Mouse (Mus musculus) embryonic facial prominence, embryonic 15.5 days (tissue): ENCODE data around the gene H1f0. TPM values are rescaled to one million over a fixed set of nuclear protein-coding genes. Genes with fewer than 3 reads are reported as not detected.

Source experiments
- ATAC-seq: fragments of 200-750 bp; cut with Nextera tagmentation; 2 replicates; pipeline ENCODE4 v1.8.0; 2017; ENCODE audit warnings: low read depth, moderate TSS enrichment; ENCODE audit not compliant: insufficient number of reproducible peaks, low FRiP score, low TSS enrichment
- H3K27ac ChIP-seq: fragments of 300-500 bp; sonication (generic); replicated peaks from 2 replicates; pipeline ENCODE4 v1.5.1; 2015; ENCODE audit warnings: mild to moderate bottlenecking, inconsistent platforms
- H3K27me3 ChIP-seq: fragments of 300-500 bp; sonication (generic); 2 replicates; pipeline ENCODE4 v1.6.1; 2015; ENCODE audit warnings: inconsistent platforms
- H3K36me3 ChIP-seq: fragments of 300-500 bp; sonication (generic); 2 replicates; pipeline ENCODE4 v1.6.1; 2015; ENCODE audit warnings: mild to moderate bottlenecking, inconsistent platforms
- H3K4me1 ChIP-seq: fragments of 300-500 bp; sonication (generic); 2 replicates; pipeline ENCODE4 v1.6.1; 2015; ENCODE audit warnings: inconsistent platforms
- H3K4me2 ChIP-seq: fragments of 300-500 bp; sonication (generic); replicated peaks from 2 replicates; pipeline ENCODE4 v1.6.1; 2015; ENCODE audit warnings: mild to moderate bottlenecking, inconsistent platforms
- H3K4me3 ChIP-seq: fragments of 300-500 bp; sonication (generic); replicated peaks from 2 replicates; pipeline ENCODE4 v1.5.1; 2015; ENCODE audit warnings: mild to moderate bottlenecking, inconsistent platforms
- H3K9ac ChIP-seq: fragments of 300-500 bp; sonication (generic); 2 replicates; pipeline ENCODE4 v1.6.1; 2015; ENCODE audit warnings: inconsistent platforms
- H3K9me3 ChIP-seq: fragments of 300-500 bp; sonication (generic); replicated peaks from 2 replicates; pipeline ENCODE4 v1.6.1; 2016; ENCODE audit warnings: inconsistent platforms
- WGBS: fragments of 180-500 bp; shearing (Covaris S2); methylation state at CpG from one replicate; pipeline ENCODE4 v1.1.7; 2015; 5-methylcytosine and 5-hydroxymethylcytosine counted together
- polyA plus RNA-seq: library from polyadenylated mRNA; unstranded; fragments of >200 nt; fragmentation: Nextera tagmentation; extraction: Ambion mirVana; gene quantifications from 2 replicates; pipeline ENCODE4 v1.2.1, GENCODE M21; 2015

The H1f0 gene
- 553 and 582 TPM in 2 replicates for polyA plus RNA-seq

- peak; percentile 82 for ATAC-seq
- peak within 1 kb of the TSS; percentile 97 for H3K27ac ChIP-seq
- H3K9me3 ChIP-seq = no peaks in the 10 kb centered on the region
- H3K4me1 ChIP-seq = peaks cover 32% of the 10 kb centered on the region
- peak within 1 kb of the TSS; percentile 81 for H3K4me3 ChIP-seq
- WGBS = under 1% methylated on average over 56 of the region's 58 CpGs
- H3K27me3 ChIP-seq = no peaks in the 10 kb centered on the region
- peak within 1 kb of the TSS; percentile 91 for H3K9ac ChIP-seq
- H3K36me3 ChIP-seq = no peaks in the 10 kb centered on the region
- H3K4me2 ChIP-seq = peak within 1 kb of the TSS; percentile 97
These were observed at the start of gene H1f0 for GRCm38 (mm10) chr15:79028237-79028738. H1f0 (plus strand) TSS chr15:79028450.

- ATAC-seq = peak; percentile 20; the same call in 1 of the 2 replicates
- peak overlapping the region; percentile 68 for H3K27ac ChIP-seq
- no peaks in the 10 kb centered on the region for H3K36me3 ChIP-seq
- H3K27me3 ChIP-seq = no peaks in the 10 kb centered on the region
- no peak overlapping the region for H3K4me3 ChIP-seq
- H3K4me1 ChIP-seq = peaks cover 23% of the 10 kb centered on the region
- 5% methylated on average over 4 of the region's 4 CpGs for whole genome bisulfite sequencing
- no peak overlapping the region for H3K4me2 ChIP-seq
- no peak overlapping the region for H3K9ac ChIP-seq
- no peaks in the 10 kb centered on the region for H3K9me3 ChIP-seq
These were observed 49.4 kb upstream of the H1f0 start for GRCm38 (mm10) chr15:78978875-78979274.

GRCm38 (mm10) chr15:78980084-78980483 is 48.2 kb upstream of the H1f0 start:
- H3K9me3 ChIP-seq = no peaks in the 10 kb centered on the region
- H3K36me3 ChIP-seq = no peaks in the 10 kb centered on the region
- H3K27me3 ChIP-seq = no peaks in the 10 kb centered on the region
- ATAC-seq = no peak
- no peak overlapping the region for H3K9ac ChIP-seq
- no peak overlapping the region for H3K4me2 ChIP-seq
- H3K27ac ChIP-seq = no peak overlapping the region
- no peak overlapping the region for H3K4me3 ChIP-seq
- peaks cover 35% of the 10 kb centered on the region for H3K4me1 ChIP-seq
- WGBS = 85% methylated on average over 4 of the region's 4 CpGs

- Histone ChIP-seq H3K27me3 (no peaks in the 10 kb centered on the region), H3K4me3 (peak overlapping the region; percentile 95), H3K9ac (peak overlapping the region; percentile 89), H3K4me2 (peak overlapping the region; percentile 90), H3K9me3 (no peaks in the 10 kb centered on the region), H3K27ac (peak overlapping the region; percentile 95), H3K4me1 (peaks cover 63% of the 10 kb centered on the region), H3K36me3 (peaks cover 2% of the 10 kb centered on the region; the same call in 1 of the 2 replicates)
- under 1% methylated on average over 53 of the region's 67 CpGs for WGBS
- ATAC-seq = peak; percentile 87
These were observed 45.4 kb upstream of the H1f0 start for GRCm38 (mm10) chr15:78982658-78983435.

DNA sequence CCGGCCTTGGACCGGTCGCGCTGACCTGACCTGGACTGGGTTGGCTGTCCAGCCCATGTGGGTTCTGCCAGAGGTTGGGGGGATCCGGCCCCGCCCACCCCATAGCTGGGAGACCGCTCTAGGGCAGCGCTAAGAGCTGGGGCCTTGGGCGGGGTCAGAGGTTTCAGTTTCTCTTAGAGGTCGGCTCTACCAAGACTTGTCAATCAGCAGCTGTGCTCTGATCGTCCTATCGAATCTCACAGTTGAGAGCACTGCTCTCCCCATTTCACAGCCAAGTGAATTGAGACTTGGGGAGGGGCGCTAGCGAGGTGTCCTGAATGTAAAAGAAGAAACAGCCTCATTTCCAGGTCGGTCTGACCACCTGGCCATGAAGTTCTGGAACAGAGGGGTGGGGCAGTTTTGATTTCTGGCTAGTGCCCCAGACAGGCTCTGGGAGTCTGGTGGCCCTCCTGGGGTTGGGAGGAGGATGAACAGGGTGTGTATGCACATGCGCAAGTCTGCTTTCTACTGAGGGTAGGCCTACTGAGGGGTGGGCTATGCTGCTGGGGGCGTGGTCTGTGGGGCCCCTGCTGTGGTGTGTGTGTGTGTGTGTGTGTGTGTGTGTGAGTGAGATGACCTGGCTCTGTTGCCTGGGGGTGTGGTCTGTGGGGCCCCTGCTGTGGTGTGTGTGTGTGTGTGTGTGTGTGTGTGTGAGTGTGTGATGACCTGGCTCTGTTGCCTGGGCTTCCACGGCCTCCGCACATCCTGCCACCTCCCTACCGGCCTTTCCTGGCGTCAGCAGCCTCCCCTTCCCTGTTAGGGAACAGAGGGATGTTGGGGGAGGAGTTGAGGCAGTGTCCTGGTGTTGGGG is 44.6 kb upstream of the H1f0 start:
- Histone ChIP-seq H3K9ac (peak overlapping the region; percentile 89), H3K4me3 (peak overlapping the region; percentile 95), H3K27ac (peak overlapping the region; percentile 95), H3K36me3 (peaks cover 5% of the 10 kb centered on the region; the same call in 1 of the 2 replicates), H3K9me3 (no peaks in the 10 kb centered on the region), H3K27me3 (no peaks in the 10 kb centered on the region), H3K4me1 (peaks cover 66% of the 10 kb centered on the region), H3K4me2 (peak overlapping the region; percentile 90)
- ATAC-seq = peak; percentile 65
- 2% methylated on average over 21 of the region's 21 CpGs for WGBS

DNA sequence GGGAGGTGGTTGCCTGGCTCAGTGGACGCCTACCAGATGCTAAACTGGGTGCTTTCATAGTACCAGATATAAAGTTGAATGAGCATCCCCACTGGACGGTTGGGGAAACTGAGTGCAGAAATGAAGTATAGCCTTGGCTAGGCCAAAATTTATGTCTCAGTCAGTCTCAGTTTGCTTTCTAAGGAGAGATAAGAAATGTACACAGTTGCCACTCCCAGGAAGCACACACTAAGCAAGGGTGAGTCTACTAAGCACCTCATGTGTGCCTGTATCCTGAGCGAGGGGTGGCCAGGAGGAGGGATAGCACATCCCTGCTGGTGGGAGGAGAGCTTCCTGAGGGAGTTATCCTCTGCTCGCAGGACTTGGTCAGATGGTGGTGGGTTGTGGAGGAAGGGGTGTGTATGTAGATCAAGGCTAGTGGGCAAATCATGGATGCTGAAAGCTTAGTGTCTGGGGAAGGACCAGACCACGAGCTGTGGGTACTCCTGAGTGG is 43.9 kb upstream of the H1f0 start:
- 29% methylated on average over 5 of the region's 5 CpGs for WGBS
- Histone ChIP-seq H3K4me3 (peak overlapping the region; percentile 95), H3K27me3 (no peaks in the 10 kb centered on the region), H3K4me1 (peaks cover 63% of the 10 kb centered on the region), H3K27ac (peak overlapping the region; percentile 95), H3K4me2 (peak overlapping the region; percentile 90), H3K36me3 (peaks cover 6% of the 10 kb centered on the region; the same call in 1 of the 2 replicates), H3K9ac (no peak overlapping the region), H3K9me3 (no peaks in the 10 kb centered on the region)
- ATAC-seq = no peak

GRCm38 (mm10) chr15:78986536-78987220 is 41.6 kb upstream of the H1f0 start:
- no peaks in the 10 kb centered on the region for H3K27me3 ChIP-seq
- ATAC-seq = no peak
- no peak overlapping the region for H3K4me3 ChIP-seq
- H3K4me1 ChIP-seq = peaks cover 59% of the 10 kb centered on the region
- 50% methylated on average over 11 of the region's 11 CpGs for WGBS
- peaks cover 30% of the 10 kb centered on the region for H3K36me3 ChIP-seq
- H3K9ac ChIP-seq = no peak overlapping the region
- no peak overlapping the region for H3K4me2 ChIP-seq
- H3K9me3 ChIP-seq = no peaks in the 10 kb centered on the region
- no peak overlapping the region for H3K27ac ChIP-seq

DNA sequence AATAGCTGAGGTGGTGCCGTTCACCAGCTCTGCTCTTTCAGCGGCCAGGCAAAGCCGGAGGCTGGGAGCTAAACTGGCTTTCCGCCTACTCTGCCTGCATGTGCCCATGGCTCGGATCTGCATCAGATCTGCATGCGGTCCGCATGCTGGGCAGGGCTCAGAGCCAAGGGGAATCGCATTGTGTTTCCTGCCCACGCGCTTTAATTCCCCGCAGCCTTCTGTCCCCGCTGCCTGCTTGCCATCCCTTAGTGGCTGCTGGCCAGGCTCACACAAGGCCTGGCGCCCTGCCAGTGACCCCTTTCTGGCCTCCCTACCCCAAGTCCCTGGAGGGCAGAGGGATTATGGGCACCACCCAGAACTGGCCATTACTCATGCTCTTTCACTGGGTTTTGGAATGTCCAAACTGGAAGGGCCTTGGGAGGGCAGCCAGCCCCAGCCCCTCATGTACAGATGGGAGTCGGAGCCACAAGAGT is 39.7 kb upstream of the H1f0 start:
- Histone ChIP-seq H3K27ac (peak overlapping the region; percentile 18), H3K36me3 (peaks cover 48% of the 10 kb centered on the region), H3K9ac (no peak overlapping the region), H3K9me3 (no peaks in the 10 kb centered on the region), H3K4me3 (no peak overlapping the region), H3K27me3 (no peaks in the 10 kb centered on the region), H3K4me2 (no peak overlapping the region), H3K4me1 (peaks cover 55% of the 10 kb centered on the region)
- whole genome bisulfite sequencing = 38% methylated on average over 14 of the region's 14 CpGs
- ATAC-seq = no peak

DNA sequence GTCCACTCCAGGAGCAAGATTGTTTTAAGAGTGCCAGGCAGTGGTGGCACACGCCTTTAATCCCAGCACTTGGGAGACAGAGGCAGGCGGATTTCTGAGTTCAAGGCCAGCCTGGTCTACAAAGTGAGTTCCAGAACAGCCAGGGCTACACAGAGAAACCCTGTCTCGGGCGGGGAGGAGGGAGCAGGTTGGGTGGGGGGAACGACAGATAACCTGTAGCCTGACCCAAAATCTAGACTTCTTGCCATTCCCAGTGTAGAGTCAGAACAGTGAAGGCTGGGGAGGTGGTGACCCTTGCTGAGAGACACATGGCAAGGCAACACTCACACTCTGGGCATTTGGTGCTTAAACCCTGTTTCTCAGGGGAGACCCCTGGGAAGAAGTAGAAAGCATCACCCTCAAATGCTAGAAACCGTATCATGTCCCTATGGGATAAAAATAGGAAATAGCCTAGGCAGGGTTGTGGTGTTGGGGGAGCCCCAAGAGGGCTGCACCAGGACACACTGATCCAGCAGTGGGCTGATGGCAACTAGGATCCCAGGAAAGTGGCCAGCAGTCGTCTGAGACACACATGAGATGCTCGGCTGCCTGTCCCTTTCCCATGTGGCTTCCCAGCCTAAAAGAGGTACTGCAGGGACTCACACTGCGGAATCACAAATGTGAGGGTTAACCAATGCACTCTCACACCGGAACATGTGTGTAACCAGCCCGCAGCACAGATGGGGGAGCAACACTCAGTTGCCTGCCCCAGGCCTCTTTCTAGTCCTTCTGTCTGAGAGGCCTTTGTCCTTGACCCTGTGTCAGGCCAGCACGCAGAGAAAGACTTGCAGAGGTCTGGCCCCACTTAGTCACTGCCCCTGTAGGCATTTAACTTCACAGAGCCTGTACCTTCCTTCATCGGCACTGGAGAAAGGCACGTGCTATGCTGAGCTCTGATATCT is 38.8 kb upstream of the H1f0 start:
- H3K4me3 ChIP-seq = no peak overlapping the region
- no peak overlapping the region for H3K27ac ChIP-seq
- no peaks in the 10 kb centered on the region for H3K27me3 ChIP-seq
- no peak overlapping the region for H3K9ac ChIP-seq
- H3K36me3 ChIP-seq = peaks cover 57% of the 10 kb centered on the region
- no peak overlapping the region for H3K4me2 ChIP-seq
- ATAC-seq = no peak
- WGBS = 79% methylated on average over 14 of the region's 14 CpGs
- H3K9me3 ChIP-seq = no peaks in the 10 kb centered on the region
- peaks cover 46% of the 10 kb centered on the region for H3K4me1 ChIP-seq

- Histone ChIP-seq H3K27ac (no peak overlapping the region), H3K9ac (no peak overlapping the region), H3K4me3 (no peak overlapping the region), H3K4me1 (peaks cover 40% of the 10 kb centered on the region), H3K4me2 (no peak overlapping the region), H3K27me3 (no peaks in the 10 kb centered on the region), H3K36me3 (peaks cover 62% of the 10 kb centered on the region), H3K9me3 (no peaks in the 10 kb centered on the region)
- ATAC-seq = no peak
- 96% methylated on average over 9 of the region's 9 CpGs for WGBS
These were observed 38.2 kb upstream of the H1f0 start for GRCm38 (mm10) chr15:78990093-78990463.
